Mouse (Mus musculus): ENCODE measurements around the gene Rab24. TPM values are rescaled to one million over a fixed set of nuclear protein-coding genes. Genes with fewer than 3 reads are reported as not detected.
A peak's percentile ranks its signal among the peaks of the same experiment; 100 is the strongest.

The Rab24 gene
- total RNA-seq, 2 experiments from 2014 or later = 29.2 to 33.5 TPM

- no peak overlapping the region for H3K27ac ChIP-seq
- intact Hi-C loops (cut with DNase I) = no loop called here
- no peak for DNase-seq
- TF ChIP-seq CTCF (IDR thresholded peaks at IDR 0.05) = no peak
- H3K4me3 ChIP-seq = no peak overlapping the region
These were observed 3.9 kb upstream of the Rab24 start for GRCm38 (mm10) chr13:55325596-55325995.

GRCm38 (mm10) chr13:55322130-55322825, 532 bp upstream of the Rab24 start:
- TF ChIP-seq CTCF (IDR thresholded peaks at IDR 0.05) = peak; percentile 37
- Histone ChIP-seq H3K27ac (peak overlapping the region; percentile 88), H3K4me3 (peak overlapping the region; percentile 81)
- DNase-seq = no peak
- intact Hi-C loops (cut with DNase I) = no loop called here

- Histone ChIP-seq H3K4me3 (peak within 1 kb of the TSS; percentile 81), H3K27ac (peak within 1 kb of the TSS; percentile 88)
- DNase-seq = no peak
- intact Hi-C loops (cut with DNase I) = no loop called here
- TF ChIP-seq CTCF (IDR thresholded peaks at IDR 0.05) = no peak
These were observed 1.7 kb downstream of the Rab24 start, which contains the start of gene Prelid1 for GRCm38 (mm10) chr13:55319931-55320533. TSS of gene Prelid1 (plus strand) at chr13:55320500.

DNA sequence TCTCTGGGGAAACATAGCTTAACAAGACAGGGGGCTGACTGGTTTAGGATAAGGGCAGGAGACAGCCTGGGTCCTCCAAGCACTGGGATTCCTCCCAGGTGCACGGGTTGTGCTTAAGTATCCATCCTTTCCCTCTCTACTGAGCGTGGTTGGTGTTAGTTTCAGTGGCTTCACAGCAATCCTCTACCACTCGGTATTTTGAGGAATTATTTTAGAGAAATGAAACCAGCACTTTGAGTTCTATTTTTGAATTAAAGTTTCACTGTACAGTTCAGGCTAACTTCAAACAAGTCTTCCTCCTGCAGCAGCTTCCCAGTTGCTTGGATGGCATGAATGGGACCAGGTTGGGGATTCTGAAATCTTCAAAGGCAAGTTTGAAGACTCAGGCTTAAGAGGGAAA, 3.4 kb downstream of the Rab24 start:
- Histone ChIP-seq H3K4me3 (no peak overlapping the region), H3K27ac (no peak overlapping the region)
- TF ChIP-seq CTCF (IDR thresholded peaks at IDR 0.05) = no peak
- intact Hi-C loops (cut with DNase I) = no loop called here
- DNase-seq = no peak

DNA sequence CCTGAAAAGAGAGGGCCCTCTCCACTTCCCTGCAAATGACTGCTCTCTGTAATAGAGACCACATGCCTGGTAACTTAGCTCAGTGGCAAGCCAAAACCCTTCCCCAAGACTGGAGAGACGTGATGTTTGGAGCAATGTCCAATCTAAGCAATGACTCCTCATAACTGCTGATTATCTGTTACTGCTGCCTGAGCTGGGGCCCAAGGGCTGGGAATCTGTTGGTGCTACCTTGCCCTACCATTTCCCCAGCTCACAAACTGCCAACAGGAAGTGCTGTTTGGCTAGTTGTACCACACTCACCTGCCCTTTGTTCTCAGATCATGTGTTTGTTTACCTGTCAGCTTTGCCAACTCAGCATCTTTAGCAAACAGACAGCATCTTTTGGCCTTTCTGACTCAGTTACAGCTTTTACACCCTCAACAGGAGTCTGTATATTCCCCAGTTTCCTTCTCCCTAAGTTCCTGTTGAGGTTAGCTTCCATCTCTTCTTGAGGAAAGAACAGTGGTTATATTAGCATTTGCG, 6.8 kb downstream of the Rab24 start:
- Histone ChIP-seq H3K27ac (no peak overlapping the region), H3K4me3 (no peak overlapping the region)
- intact Hi-C loops (cut with DNase I) = no loop called here
- no peak for TF ChIP-seq CTCF (IDR thresholded peaks at IDR 0.05)
- DNase-seq = no peak

DNA sequence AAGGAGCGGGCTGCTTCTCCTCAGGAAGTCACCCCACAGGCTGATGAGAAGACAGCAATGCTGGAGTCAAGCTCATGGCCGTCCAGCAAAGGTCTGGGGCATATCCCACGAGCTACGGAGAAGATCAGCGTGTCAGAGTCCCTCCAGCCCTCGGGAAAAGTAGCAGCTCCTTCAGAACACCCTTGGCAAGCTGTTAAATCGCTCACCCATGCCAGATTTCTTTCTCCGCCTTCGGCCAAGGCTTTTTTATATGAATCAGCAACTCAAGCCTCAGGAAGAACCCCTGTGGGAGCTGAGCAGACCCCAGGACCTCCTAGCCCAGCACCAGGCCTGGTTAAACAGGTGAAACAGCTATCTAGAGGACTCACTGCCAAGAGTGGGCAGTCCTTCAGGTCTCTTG, 8.7 kb downstream of the Rab24 start:
- no peak overlapping the region for H3K4me3 ChIP-seq
- H3K27ac ChIP-seq = no peak overlapping the region
- intact Hi-C loops (cut with DNase I) = no loop called here
- TF ChIP-seq CTCF (IDR thresholded peaks at IDR 0.05) = no peak
- no peak for DNase-seq

DNA sequence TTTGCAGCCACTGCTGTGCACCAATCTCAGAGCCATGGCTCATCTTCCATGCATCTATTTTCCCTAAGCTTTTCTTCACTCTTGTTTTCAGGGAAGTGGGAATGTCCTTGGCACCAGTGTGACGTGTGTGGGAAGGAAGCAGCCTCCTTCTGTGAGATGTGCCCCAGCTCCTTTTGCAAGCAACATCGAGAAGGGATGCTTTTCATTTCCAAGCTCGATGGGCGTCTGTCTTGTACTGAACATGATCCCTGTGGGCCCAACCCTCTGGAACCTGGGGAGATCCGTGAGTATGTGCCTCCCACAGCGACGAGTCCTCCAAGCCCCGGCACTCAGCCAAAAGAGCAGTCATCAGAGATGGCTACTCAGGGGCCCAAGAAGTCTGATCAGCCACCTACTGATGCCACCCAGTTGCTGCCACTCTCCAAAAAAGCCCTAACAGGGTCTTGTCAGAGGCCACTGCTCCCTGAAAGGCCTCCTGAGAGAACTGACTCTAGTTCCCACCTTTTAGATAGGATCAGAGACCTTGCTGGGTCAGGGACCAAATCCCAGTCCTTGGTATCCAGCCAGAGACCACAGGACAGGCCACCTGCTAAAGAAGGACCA, 9.6 kb downstream of the Rab24 start:
- no peak for TF ChIP-seq CTCF (IDR thresholded peaks at IDR 0.05)
- Histone ChIP-seq H3K27ac (no peak overlapping the region), H3K4me3 (no peak overlapping the region)
- intact Hi-C loops (cut with DNase I) = no loop called here
- no peak for DNase-seq

- Histone ChIP-seq H3K27ac (no peak overlapping the region), H3K4me3 (no peak overlapping the region)
- no peak for DNase-seq
- intact Hi-C loops (cut with DNase I) = no loop called here
- TF ChIP-seq CTCF (IDR thresholded peaks at IDR 0.05) = no peak
These were observed 20.8 kb downstream of the Rab24 start for GRCm38 (mm10) chr13:55300913-55301312.

GRCm38 (mm10) chr13:55296760-55297159, 25.0 kb downstream of the Rab24 start:
- DNase-seq = no peak
- intact Hi-C loops (cut with DNase I) = no loop called here
- no peak for TF ChIP-seq CTCF (IDR thresholded peaks at IDR 0.05)
- Histone ChIP-seq H3K4me3 (no peak overlapping the region), H3K27ac (no peak overlapping the region)

- intact Hi-C loops (cut with DNase I) = no loop called here
- DNase-seq = no peak
- Histone ChIP-seq H3K4me3 (no peak overlapping the region), H3K27ac (no peak overlapping the region)
- TF ChIP-seq CTCF (IDR thresholded peaks at IDR 0.05) = no peak; the same call in 1 of the 2 replicates
These were observed 32.9 kb downstream of the Rab24 start for GRCm38 (mm10) chr13:55288854-55289253.

- TF ChIP-seq CTCF (IDR thresholded peaks at IDR 0.05) = no peak
- intact Hi-C loops (cut with DNase I) = no loop called here
- no peak overlapping the region for H3K4me3 ChIP-seq
- DNase-seq = no peak
- no peak overlapping the region for H3K27ac ChIP-seq
These were observed 44.1 kb downstream of the Rab24 start for GRCm38 (mm10) chr13:55277646-55278045.

- H3K4me3 ChIP-seq = no peak overlapping the region
- no peak for TF ChIP-seq CTCF (IDR thresholded peaks at IDR 0.05)
- DNase-seq = peak; percentile 21
- intact Hi-C loops (cut with DNase I) = no loop called here
- H3K27ac ChIP-seq = no peak overlapping the region
These were observed 44.5 kb downstream of the Rab24 start for GRCm38 (mm10) chr13:55277203-55277602.

Other genes starting within 250 kb of the Rab24 start
- 10 to 100 TPM; 12.9 to 13.4 TPM for gene Uimc1, start 221.6 kb downstream of the Rab24 start, total RNA-seq (2021)
- 10 to 100 TPM; 12.1 to 14.2 TPM for gene Zfp346, start 216.6 kb downstream of the Rab24 start, total RNA-seq (2021)
- not detected for gene Gm17617, start 188.4 kb downstream of the Rab24 start, total RNA-seq (2021)
- 1 to 10 TPM; 2.1 to 2.3 TPM for gene Fgfr4, start 169.3 kb downstream of the Rab24 start, total RNA-seq (2021)
- 10 to 100 TPM; 49.5 to 56.7 TPM for gene Nsd1, start 112.2 kb downstream of the Rab24 start, total RNA-seq (2021)
- 10 to 100 TPM; 15.6 to 19.6 TPM for gene Prelid1, start 1.4 kb downstream of the Rab24 start, total RNA-seq (2021)
- gene Mxd3, start 7.9 kb upstream of the Rab24 start, total RNA-seq (2021) = not detected
- gene Lman2, start 40.8 kb upstream of the Rab24 start, total RNA-seq (2021) = 10 to 100 TPM; 36.7 to 42.3 TPM
- gene Rgs14, start 47.8 kb upstream of the Rab24 start, total RNA-seq (2021) = under 1 TPM in 1 of 2 experiments, not detected in 1; 0.20 TPM
- not detected for gene Slc34a1, start 76.2 kb upstream of the Rab24 start, total RNA-seq (2021)
- gene Pfn3, start 93.3 kb upstream of the Rab24 start, total RNA-seq (2021) = not detected
- not detected for gene F12, start 104.8 kb upstream of the Rab24 start, total RNA-seq (2021)
- 1 to 10 TPM; 9.6 to 10.0 TPM for gene Grk6, start 123.1 kb upstream of the Rab24 start, total RNA-seq (2021)
- under 1 TPM; 0.18 to 0.22 TPM for gene Prr7, start 142.3 kb upstream of the Rab24 start, total RNA-seq (2021)
- gene Dbn1, start 166.2 kb upstream of the Rab24 start, total RNA-seq (2021) = 1 to 10 TPM; 4.9 to 7.7 TPM
- gene Pdlim7, start 191.7 kb upstream of the Rab24 start, total RNA-seq (2021) = 100 to 1,000 TPM; 424 to 537 TPM
- gene Dok3, start 207.3 kb upstream of the Rab24 start, total RNA-seq (2021) = 1 to 10 TPM in 1 of 2 experiments, under 1 TPM in 1; 0.77 to 1.5 TPM
- 10 to 100 TPM; 10.6 to 11.5 TPM for gene Ddx41, start 214.7 kb upstream of the Rab24 start, total RNA-seq (2021)
- 10 to 100 TPM; 14.4 to 16.6 TPM for gene Fam193b, start 249.2 kb upstream of the Rab24 start, total RNA-seq (2021)

All from gastrocnemius, adult 2 months (tissue).